Mouse (Mus musculus): ENCODE results near the gene Mdk.
A peak's percentile ranks its signal among the peaks of the same experiment; 100 is the strongest.

Gene Mdk

DNA sequence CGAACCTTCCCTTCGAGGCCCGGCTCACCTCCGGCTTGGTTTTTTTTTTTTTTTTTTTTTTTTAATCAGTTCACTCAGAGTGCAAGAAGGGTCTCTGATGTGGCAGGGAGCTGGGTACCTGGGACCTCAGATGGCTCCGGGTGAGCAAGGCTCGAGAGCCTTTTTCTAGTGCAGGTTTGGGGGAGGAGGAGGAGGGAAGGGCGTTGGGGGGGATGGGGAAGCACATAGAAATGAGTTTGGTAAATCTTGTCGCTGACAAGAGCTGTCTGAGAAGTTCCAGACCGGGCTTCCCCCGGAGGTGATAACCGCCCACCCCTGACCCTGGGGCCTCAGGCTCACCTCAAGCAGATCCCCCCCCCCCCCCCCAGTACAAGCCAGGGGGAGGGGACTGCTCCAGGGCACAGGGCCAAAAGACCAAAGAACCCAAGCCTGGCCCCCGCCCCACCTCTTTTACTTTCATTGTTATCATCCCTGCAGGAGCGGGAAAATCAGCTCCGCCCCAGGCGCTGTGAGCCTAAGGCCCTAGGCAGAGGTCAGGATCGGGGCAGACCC, at the start of gene Mdk:
Mdk (minus strand) TSS at position 138 of the 552 bp plus-strand sequence.
- no peak for DNase-seq

GRCm38 (mm10) chr2:91980830-91981229, 48.7 kb upstream of the Mdk start:
- no peak for DNase-seq

DNA sequence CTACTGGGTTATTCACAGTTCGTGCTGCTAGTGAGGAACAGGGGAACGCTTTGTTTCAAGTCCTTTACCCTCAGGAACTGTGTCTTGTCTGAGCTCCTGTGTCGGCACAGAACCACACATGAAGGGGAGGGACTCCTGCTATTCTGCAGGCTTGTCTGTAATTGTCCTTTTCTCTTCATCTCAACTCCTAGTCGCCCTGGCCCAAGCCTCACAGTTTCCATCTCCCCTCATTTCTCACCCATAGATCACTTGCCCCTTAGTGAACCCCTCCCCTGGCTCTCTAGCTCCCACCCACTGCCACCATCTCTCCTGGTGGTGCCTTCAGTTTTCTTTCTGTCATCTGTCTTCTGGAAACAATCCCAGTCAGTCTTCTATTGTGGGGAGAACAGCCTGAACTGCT, 48.1 kb upstream of the Mdk start:
- DNase-seq: no peak

DNA sequence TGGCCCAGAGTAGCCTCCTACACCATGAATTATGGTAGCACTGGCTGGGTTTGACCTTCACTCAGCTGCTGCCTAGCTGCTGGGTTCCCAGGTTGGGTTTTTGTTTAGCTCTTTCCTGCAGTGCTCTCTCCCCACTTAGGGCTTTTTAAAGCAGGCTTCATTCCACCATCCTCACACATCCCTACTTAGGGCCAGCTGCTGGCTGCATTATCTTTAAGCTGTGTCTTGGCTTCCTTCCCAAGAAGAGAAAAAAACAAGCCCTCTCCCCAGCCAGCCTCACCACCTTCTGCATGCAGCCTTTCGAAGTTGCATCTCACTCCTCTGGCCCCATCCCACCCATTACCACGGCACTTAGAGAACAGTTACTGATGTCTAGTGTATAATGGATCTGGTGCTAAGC, 46.5 kb upstream of the Mdk start:
- no peak for DNase-seq

GRCm38 (mm10) chr2:91977960-91978359, 45.9 kb upstream of the Mdk start:
- no peak for DNase-seq

GRCm38 (mm10) chr2:91975581-91976541, 43.8 kb upstream of the Mdk start, which contains the start of gene Dgkz:
Gene Dgkz, minus strand, starts transcription at chr2:91975864.
- DNase-seq: no peak

DNA sequence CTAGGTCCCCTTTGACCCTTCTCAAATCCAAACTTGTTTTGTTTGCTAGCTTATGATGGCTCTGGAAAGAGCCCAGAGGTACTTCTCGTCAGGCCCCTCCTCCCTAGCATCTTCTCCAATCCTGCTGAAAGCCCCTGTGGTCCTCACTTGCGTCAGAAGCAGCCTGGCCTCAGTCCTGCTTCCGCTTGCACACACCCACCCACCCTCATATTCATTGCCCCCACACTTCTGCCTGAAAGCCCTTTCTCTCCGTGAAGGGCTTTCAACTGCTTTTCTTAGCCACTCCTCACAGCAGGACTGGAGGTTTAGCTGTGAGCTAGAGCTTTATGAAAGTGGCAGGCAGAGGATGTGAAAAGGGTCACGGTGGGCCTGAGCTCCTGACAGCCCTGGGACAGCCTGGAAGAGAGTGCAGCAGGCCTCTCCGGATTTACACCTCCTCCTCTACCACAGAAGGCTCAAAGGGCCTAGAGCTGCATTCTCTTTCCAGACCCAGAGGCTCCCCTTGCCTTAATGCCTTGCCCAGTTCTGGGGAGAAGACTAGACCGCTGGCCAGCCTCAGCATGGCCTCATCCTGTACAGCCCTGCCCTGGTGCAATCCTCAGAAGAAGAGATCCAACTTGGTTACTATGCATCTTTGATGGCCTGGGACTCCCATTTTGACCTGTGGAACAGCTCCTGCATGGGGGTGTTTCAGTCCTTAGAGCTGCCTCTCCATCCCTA, 41.5 kb upstream of the Mdk start:
- DNase-seq: no peak

DNA sequence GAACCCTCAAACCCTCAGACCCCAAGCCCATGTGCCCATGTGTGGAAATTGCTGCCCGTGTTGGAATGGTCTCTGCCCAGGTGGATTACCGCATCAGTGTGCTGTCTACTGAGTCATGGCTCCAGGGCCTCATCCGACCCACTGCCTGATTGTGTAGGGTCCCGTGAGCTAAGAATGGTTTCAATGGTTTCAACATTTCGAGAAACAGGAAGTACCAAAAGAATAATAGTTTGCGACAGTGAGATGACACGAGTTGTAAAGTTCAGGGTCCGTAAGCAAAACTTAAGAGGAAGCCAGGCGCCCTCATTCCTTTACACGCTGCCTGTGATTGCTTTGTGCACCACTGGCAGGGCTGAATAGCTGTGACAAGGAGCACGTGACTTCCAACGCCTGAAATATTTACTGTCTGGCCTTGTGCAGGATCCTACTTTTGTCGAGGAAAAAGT, 40.0 kb upstream of the Mdk start:
- no peak for DNase-seq

DNA sequence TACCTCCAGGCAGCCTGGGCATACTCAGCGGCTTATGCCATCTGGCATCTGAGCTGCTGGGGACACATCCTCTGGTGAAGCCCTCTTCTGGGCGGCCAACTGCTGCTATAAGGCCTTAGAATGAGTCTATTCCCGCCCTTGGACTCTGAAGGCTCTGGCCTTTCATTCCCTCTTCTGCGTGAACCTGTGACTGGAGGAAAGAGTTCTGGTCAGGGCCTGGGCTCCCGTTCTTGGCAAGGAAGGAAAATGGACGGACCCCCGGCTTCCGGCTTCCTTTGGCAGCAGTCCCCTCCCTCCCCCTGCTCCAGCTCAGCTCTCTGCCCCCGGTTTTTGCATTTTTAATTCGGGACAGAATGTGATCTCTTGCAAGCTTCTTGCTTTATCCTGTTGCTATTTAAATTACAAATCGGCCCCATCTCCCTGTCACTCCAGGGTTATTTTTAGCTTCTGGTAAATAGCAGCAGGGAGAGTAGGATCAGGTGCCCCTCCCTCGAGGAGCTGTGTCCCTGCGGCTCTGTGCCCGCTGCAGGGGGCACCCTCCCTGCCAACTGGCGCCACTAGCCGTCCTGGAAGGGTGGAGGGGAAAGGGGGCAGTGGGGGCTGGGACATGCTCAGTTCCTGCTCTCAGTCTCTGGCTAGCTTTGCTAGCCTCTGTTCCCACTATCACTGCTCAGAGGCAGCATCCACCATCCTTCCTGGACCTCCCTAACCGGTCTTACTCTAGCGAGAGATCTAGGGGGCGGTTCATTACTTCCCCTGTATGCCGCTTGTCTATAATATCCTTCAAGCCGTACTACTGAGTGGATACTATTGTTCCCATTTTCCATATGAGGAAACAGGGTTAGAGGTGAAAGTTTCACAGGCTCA, 39.4 kb upstream of the Mdk start:
- DNase-seq: no peak

GRCm38 (mm10) chr2:91967962-91968361, 35.9 kb upstream of the Mdk start:
- no peak for DNase-seq

- no peak for DNase-seq
Observed at GRCm38 (mm10) chr2:91966367-91966766, 34.3 kb upstream of the Mdk start.

DNA sequence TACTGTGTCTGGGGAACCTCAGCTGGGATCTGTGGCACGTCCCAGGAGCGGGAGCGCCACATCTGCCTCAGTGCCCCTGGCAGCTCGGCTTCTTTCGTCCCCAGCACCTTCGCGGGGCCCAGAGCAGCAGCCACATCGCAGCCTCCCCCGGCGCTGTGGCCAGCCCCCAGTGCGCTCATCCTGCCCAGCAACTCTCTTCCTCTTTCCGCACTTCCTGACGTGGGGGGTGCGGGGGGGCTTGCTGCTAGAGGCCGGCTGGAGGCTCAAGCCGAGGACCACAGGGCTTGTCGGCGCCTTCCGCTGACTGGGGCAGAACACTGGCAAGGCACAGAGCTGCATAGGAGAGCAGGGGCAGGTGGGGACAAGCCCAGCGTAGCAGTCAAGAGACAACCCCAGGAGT, 33.3 kb upstream of the Mdk start:
- peak; percentile 72 for DNase-seq

DNA sequence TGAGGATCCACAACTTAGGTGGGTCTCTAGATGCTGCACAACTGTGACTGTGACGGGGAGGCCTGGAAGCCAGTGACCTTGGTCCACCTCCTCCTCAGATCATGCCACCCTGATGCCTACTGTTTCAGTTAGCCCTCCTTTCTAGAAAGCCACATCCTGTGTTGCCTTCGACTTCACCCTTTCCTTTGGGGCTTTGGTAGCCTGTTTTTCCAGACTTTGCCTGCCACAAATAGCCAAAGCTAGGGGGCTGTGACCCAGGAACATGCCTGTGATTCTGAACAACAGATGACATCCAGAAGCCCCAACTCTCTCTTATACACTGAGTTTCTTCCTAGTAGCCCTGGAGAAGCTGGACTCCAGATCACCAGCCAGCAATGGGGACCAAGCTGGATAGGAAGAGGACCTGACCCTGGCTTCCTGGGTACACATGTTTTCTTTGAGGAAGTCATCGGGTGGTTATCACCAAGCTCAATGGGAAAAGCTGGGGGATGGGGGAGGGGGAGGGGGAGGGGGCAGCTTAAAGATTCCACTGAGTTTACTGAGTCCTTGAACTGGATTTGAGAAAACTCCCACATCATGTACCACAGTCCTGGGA, 32.6 kb upstream of the Mdk start:
- DNase-seq: no peak

GRCm38 (mm10) chr2:91963443-91963932, 31.4 kb upstream of the Mdk start:
- peak; percentile 94 for DNase-seq

DNA sequence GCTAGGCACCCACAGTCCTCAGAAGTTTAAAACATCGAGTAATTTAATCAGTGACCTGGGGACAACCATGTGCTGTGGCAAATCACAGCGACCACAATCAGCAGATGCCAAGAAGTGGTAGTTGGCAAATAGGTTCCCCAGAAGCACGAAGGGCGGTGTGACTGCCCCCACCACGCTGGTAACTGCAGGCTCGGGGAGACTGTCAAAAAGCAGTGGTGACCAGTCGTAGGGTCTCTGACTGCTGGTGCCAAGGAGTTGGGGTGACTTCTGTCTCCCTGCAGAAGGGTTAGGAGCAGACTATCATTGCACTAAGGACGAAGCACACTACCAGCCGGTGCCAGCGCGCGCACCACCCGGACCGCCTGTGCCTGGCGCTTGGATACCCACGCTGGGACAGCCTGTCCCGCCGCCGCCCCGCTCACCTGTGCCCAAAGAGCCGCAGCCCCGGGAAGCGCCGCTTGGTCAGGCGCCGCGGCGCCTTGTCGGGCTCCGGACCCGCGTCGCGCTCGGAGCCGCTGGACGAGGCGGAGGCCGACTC, 30.8 kb upstream of the Mdk start:
- DNase-seq: no peak

DNA sequence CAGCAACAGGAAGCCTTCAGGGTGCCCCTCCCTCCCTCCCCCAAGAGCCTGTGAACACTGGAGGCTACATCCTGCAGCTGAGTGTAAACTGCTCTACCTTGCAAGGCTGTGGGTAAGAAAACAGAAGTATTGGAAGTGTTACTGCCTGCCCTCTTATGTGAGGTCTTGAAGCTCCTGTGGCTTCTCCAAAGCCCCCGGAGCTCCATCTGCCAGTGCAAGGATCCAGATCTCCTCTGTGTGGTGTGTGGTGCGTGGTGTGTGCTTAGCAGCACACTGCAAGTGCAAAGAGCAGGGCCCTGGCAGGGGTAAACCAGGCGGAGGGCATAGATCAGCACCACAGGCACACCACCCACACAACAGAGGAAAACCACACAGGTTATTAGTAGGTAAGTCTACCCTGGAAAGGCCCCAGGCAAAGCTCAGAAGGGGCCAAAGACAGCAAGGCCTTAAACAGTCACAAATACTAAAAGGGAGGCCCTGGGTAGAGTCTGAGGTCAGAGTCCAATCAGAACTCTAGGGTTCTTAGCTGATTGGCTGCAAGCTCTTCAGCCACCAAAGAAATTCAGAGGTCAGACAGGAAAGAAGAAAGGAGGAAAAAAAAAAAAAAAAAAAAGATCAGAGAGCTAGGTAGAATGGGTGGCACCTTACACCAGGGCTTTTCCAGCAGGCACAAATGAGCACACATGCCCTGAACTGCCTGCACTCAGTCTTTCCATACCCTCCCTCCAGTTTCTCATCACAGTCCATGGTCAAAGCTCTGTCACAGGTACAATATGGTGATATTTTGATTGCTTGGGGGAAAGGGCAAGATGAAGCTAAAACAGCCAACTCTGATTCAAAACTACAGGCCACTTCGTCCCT, 30.0 kb upstream of the Mdk start:
- DNase-seq: peak; percentile 79

GRCm38 (mm10) chr2:91960459-91960858, 28.4 kb upstream of the Mdk start:
- DNase-seq: no peak

DNA sequence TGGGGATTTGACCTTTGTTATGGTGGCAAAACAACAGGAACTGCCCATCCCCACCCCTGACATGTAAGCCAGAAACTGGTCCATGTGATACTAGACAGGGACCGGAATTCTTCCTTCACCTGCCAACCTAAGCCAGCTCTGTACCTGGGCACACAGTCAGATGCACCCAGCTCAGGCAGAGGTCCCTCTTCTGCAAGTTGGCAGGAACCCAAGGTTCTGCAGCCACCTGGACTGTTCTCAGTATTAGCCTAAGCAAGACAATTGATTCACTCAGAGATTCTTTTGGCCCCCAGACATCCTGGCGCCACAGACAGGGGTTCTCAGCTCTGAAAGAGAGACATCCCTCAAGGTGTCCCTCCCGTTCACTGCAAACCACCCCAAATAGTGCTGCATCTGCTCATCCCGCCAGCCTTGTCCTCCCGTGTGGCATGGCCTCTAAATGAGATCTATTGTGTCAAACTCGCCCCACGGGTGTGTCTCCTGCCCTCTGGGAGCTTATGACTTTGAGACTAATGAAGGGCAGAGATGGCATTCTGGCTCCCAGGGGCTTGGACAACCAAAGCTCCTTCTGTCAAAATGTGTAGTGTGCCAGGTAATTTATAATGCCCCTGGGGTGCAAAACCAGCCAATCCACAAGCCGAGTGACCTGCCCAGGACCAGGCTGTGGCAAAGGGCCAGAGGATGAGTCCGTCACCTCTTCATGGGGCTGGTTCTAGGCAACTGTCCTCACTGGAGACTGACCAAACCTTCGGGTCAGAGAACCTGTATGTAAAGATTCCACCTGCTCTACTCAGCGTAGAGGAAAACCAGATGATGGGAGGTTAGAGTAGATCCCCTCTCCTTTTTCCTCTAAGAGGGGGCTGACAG, 27.7 kb upstream of the Mdk start:
- no peak for DNase-seq

DNA sequence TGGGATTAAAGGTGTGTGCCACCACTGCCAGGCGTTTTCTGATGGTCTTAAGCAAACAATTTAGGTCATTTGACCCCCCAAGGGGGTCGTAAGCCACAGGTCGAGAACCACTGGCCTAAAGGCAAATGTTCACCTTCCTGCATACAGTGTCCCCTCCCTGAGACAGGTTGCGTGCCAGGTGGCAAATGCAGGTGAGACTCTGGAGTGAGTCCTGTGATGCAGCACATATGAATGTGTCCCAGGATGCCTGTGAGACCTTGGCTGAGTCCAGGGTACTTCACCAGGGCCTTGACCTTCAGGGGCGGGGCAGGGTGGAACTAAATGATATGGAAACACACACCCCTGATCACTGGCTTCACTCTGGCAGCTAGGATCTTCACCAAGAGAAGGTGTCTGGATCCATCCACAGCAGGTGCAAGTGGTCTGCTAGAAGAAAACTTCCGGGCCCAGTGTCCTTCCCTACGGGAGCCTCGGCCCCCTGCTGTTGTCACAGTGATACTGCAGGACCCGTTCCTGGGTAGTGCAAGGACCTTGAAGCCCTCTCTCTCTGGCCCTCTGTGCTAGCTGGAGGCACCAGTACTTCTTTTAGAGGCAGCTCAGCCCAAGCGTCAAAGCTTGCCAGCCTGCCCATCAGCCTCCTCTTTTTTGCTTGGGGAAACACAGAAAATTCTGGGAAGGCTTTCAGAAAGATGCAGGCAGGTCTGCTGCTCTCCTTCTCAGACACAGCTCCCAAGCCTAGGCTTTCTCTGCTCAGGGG, 26.8 kb upstream of the Mdk start:
- DNase-seq: peak; percentile 54
